Mouse (Mus musculus): ENCODE data around the gene Nup160.

DNA sequence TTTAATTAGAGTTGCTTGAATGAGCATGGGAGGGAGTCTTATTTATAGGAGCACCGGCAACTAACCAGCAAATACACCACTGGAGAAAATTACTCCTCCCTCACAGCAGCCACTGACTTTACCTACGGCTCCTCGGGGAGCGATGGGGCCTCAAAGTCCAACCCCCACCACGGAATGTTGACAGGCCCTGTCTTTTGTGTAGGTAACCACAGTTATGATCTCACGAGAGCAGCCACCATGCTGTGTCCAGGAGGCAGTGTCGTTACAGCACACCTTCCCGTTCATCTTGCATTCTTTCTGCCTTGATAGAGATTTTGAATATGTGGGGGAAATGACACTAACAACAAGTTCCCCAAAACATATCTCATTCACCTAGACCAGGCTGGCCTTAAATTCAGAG, at the start of gene Nup160:
- TF ChIP-seq POLR2A (IDR thresholded peaks at IDR 0.05; ENCODE audit: insufficient read length, low read depth) (no peak), USF1 (IDR thresholded peaks at IDR 0.05; ENCODE audit: low read depth) (no peak), MAX (IDR thresholded peaks at IDR 0.05; ENCODE audit: low read depth) (no peak), TCF12 (IDR thresholded peaks at IDR 0.05; ENCODE audit: insufficient read depth, poor library complexity, severe bottlenecking) (no peak), CEBPB (IDR thresholded peaks at IDR 0.05; ENCODE audit: insufficient read depth, poor library complexity, severe bottlenecking) (no peak), E2F4 (IDR thresholded peaks at IDR 0.05; ENCODE audit: insufficient read depth) (no peak), POLR2AphosphoS2 (IDR thresholded peaks at IDR 0.05; ENCODE audit: insufficient read length, low read depth) (no peak)
